Mouse (Mus musculus): Measurements from ENCODE around the gene Zfp169.

DNA sequence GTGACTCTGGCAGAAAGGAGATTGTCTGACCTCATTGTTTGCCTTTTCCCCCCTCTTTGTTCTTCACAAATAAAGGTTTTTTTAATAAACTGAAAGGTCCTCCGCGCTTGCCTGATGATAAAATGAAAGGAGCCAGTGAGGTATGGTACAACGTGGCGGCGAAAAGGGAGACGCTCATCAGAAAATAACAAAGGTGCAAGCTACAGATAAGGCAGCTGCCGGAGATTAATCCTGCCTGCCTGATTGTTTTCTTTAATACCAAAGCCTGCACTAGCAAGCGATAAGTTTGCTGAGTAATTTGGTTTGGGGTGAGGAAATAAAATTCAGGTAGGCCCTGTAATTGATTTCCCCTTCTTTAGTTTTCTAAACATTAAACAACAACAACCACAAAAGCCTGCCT is 69.3 kb downstream of the Zfp169 start:
- TF ChIP-seq POLR2A (IDR thresholded peaks at IDR 0.05; ENCODE audit: extremely low read depth, insufficient read depth, low read length) (no peak), CTCF (IDR thresholded peaks at IDR 0.05; ENCODE audit: low read depth, low read length) (no peak)
